Mouse (Mus musculus) neural tube, embryonic 13.5 days (tissue): Measurements from ENCODE around the gene Faf2. TPM values are rescaled to one million over a fixed set of nuclear protein-coding genes. Genes with fewer than 3 reads are reported as not detected.
A peak's percentile ranks its signal among the peaks of the same experiment; 100 is the strongest.

ENCODE experiments used
- ATAC-seq: fragments of 200-750 bp; cut with Nextera tagmentation; 2 replicates; pipeline ENCODE4 v1.8.0; 2017; ENCODE audit warnings: low read depth, mild to moderate bottlenecking, moderate TSS enrichment, moderate library complexity
- H3K27ac ChIP-seq: fragments of 300-500 bp; sonication (generic); replicated peaks from 2 replicates; pipeline ENCODE4 v1.5.1; 2015; ENCODE audit warnings: moderate library complexity, mild to moderate bottlenecking, inconsistent platforms
- H3K27me3 ChIP-seq: fragments of 300-500 bp; sonication (generic); 2 replicates; pipeline ENCODE4 v1.6.1; 2015; ENCODE audit warnings: mild to moderate bottlenecking, inconsistent platforms
- H3K36me3 ChIP-seq: fragments of 300-500 bp; sonication (generic); 2 replicates; pipeline ENCODE4 v1.6.1; 2015; ENCODE audit warnings: mild to moderate bottlenecking, inconsistent platforms
- H3K4me1 ChIP-seq: fragments of 300-500 bp; sonication (generic); replicated peaks from 2 replicates; pipeline ENCODE4 v1.6.1; 2015; ENCODE audit warnings: inconsistent platforms
- H3K4me2 ChIP-seq: fragments of 300-500 bp; sonication (generic); 2 replicates; pipeline ENCODE4 v1.6.1; 2015; ENCODE audit warnings: inconsistent platforms, mild to moderate bottlenecking, moderate library complexity
- H3K4me3 ChIP-seq: fragments of 300-500 bp; sonication (generic); 2 replicates; pipeline ENCODE4 v1.5.1; 2015; ENCODE audit warnings: mild to moderate bottlenecking, inconsistent platforms
- H3K9ac ChIP-seq: fragments of 300-500 bp; sonication (generic); 2 replicates; pipeline ENCODE4 v1.6.1; 2015; ENCODE audit warnings: moderate library complexity, mild to moderate bottlenecking, inconsistent platforms
- H3K9me3 ChIP-seq: fragments of 300-500 bp; sonication (generic); 2 replicates; pipeline ENCODE4 v1.6.1; 2016; ENCODE audit warnings: inconsistent platforms
- WGBS: fragments of 180-500 bp; shearing (Covaris S2); methylation state at CpG from one replicate; pipeline ENCODE4 v1.1.7; 2015; 5-methylcytosine and 5-hydroxymethylcytosine counted together
- polyA plus RNA-seq: library from polyadenylated mRNA; unstranded; fragments of >200 nt; fragmentation: Nextera tagmentation; extraction: Ambion mirVana; gene quantifications from 2 replicates; pipeline ENCODE4 v1.2.1, GENCODE M21; 2015

The Faf2 gene
- polyA plus RNA-seq, 1 experiment from 2014 or later, result 64.5 TPM

- Histone ChIP-seq H3K9ac (peak within 1 kb of the TSS; percentile 86), H3K4me1 (peaks cover 41% of the 10 kb centered on the region), H3K36me3 (peaks cover 45% of the 10 kb centered on the region), H3K27me3 (no peaks in the 10 kb centered on the region), H3K4me2 (peak within 1 kb of the TSS; percentile 75), H3K4me3 (peak within 1 kb of the TSS; percentile 90), H3K9me3 (no peaks in the 10 kb centered on the region), H3K27ac (peak within 1 kb of the TSS; percentile 90)
- peak; percentile 97 for ATAC-seq
- under 1% methylated on average over 51 of the region's 51 CpGs for WGBS
These were observed 31.3 kb upstream of the Faf2 start, which contains the start of the genes Nop16 and Higd2a for GRCm38 (mm10) chr13:54589996-54590951. Gene Nop16 (minus strand): TSS chr13:54590090. Gene Higd2a (plus strand): TSS chr13:54590207.

GRCm38 (mm10) chr13:54591776-54592356, 29.7 kb upstream of the Faf2 start:
- Histone ChIP-seq H3K4me3 (peak overlapping the region; percentile 90; the same call in 1 of the 2 replicates), H3K9ac (no peak overlapping the region), H3K27me3 (no peaks in the 10 kb centered on the region), H3K36me3 (peaks cover 47% of the 10 kb centered on the region), H3K9me3 (no peaks in the 10 kb centered on the region), H3K4me1 (peaks cover 45% of the 10 kb centered on the region), H3K4me2 (peak overlapping the region; percentile 75), H3K27ac (no peak overlapping the region)
- WGBS, result 89% methylated on average over 8 of the region's 8 CpGs
- ATAC-seq, result no peak

GRCm38 (mm10) chr13:54593617-54594016, 28.0 kb upstream of the Faf2 start:
- Histone ChIP-seq H3K27ac (no peak overlapping the region), H3K9ac (no peak overlapping the region), H3K9me3 (no peaks in the 10 kb centered on the region), H3K4me3 (no peak overlapping the region), H3K4me2 (no peak overlapping the region), H3K27me3 (no peaks in the 10 kb centered on the region), H3K4me1 (peaks cover 43% of the 10 kb centered on the region), H3K36me3 (peaks cover 60% of the 10 kb centered on the region)
- whole genome bisulfite sequencing, result 93% methylated on average over 11 of the region's 11 CpGs
- ATAC-seq, result no peak

- Histone ChIP-seq H3K27me3 (no peaks in the 10 kb centered on the region), H3K27ac (no peak overlapping the region), H3K4me1 (peaks cover 27% of the 10 kb centered on the region), H3K9me3 (no peaks in the 10 kb centered on the region), H3K4me3 (no peak overlapping the region), H3K9ac (no peak overlapping the region), H3K4me2 (no peak overlapping the region), H3K36me3 (peaks cover 77% of the 10 kb centered on the region)
- WGBS, result 84% methylated on average over 8 of the region's 8 CpGs
- ATAC-seq, result no peak
These were observed 25.4 kb upstream of the Faf2 start for GRCm38 (mm10) chr13:54596107-54596690.

- Histone ChIP-seq H3K27ac (no peak overlapping the region), H3K27me3 (no peaks in the 10 kb centered on the region), H3K9me3 (no peaks in the 10 kb centered on the region), H3K36me3 (peaks cover 79% of the 10 kb centered on the region), H3K4me2 (no peak overlapping the region), H3K4me1 (peaks cover 21% of the 10 kb centered on the region), H3K4me3 (no peak overlapping the region), H3K9ac (no peak overlapping the region)
- no peak for ATAC-seq
- 73% methylated on average over 5 of the region's 5 CpGs for WGBS
These were observed 24.7 kb upstream of the Faf2 start for GRCm38 (mm10) chr13:54596870-54597269.

DNA sequence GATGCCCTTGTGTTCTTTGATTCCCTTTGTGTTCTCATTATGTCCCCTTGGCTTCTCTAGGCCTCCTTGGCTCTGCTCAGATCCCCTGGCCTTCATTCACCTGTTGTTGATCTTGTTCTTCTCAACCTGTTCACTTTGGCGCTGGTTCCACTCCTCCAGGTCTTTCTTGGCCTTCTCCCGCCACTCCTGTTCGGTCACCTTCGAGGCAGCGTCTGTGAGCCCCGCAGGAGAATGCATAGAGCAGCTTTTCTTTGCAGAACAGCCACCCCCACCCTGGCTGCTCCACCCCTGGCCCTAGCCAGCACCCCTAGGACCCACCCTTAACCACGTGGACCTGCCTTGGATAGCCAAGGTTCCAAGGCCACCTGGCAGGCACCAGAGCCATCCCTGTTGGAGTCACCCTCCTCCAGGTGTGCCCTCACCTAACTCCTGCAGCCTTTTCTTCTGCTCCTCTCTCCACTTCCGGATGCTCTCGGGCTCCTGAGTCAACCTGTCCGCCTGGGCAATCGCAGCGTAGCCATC, 22.9 kb upstream of the Faf2 start:
- no peak overlapping the region for H3K27ac ChIP-seq
- ATAC-seq, result no peak
- H3K4me2 ChIP-seq, result no peak overlapping the region
- no peaks in the 10 kb centered on the region for H3K27me3 ChIP-seq
- whole genome bisulfite sequencing, result 90% methylated on average over 12 of the region's 12 CpGs
- H3K4me1 ChIP-seq, result peaks cover 12% of the 10 kb centered on the region; the same call in 1 of the 2 replicates
- peaks cover 68% of the 10 kb centered on the region for H3K36me3 ChIP-seq
- H3K4me3 ChIP-seq, result no peak overlapping the region
- no peak overlapping the region for H3K9ac ChIP-seq
- H3K9me3 ChIP-seq, result no peaks in the 10 kb centered on the region

DNA sequence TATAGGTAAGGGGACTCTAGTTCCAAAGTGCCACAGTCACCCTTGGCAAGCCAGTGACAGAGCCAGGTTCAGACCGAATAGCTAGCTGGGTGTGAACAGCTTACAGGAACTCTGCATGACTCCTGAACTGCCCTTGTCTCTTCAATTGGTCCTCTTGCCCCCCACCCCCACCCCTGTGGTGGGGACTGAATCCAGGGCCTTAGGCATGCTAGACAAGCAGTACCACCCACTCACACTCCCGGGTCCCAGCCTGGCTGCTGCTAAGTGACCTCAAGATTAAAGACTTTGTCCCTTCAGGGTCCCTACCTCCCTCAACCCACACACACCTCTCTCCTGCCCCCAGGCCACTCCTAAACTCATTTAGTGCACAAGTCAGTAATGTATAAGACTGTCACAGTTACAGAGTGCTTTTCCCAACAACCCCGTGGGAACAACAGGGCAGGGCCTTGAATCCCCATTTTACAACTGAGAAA, 18.9 kb upstream of the Faf2 start:
- Histone ChIP-seq H3K4me1 (0 out of 2 replicates have a peak, but pooled peaks cover 6% of the 10 kb centered on the region), H3K4me2 (no peak overlapping the region), H3K27ac (no peak overlapping the region), H3K9me3 (no peaks in the 10 kb centered on the region), H3K36me3 (peaks cover 49% of the 10 kb centered on the region), H3K9ac (no peak overlapping the region), H3K4me3 (no peak overlapping the region), H3K27me3 (no peaks in the 10 kb centered on the region)
- 23% methylated on average over 3 of the region's 3 CpGs for WGBS
- no peak for ATAC-seq

DNA sequence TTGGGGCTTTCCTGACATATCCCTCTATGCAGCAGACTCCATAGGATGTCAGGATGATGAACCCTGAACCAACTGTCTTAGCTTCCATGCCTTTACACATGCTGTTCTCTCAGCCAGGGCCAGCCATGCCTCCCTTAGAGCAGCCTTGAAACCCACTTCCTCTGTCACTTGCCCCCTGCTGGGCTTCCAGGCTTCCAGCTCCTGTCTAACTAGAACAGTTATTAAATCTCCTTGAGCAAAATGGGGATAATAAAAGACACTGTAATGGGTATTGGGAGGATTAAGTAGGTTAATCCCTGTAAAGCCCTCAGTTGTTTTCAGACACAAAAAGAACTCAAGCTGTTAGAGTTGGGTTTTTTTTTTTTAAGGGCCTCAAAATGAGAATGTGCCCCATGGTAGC, 18.1 kb upstream of the Faf2 start:
- Histone ChIP-seq H3K4me3 (no peak overlapping the region), H3K36me3 (peaks cover 40% of the 10 kb centered on the region), H3K9me3 (no peaks in the 10 kb centered on the region), H3K27ac (no peak overlapping the region), H3K9ac (no peak overlapping the region), H3K4me1 (peaks cover 11% of the 10 kb centered on the region), H3K4me2 (no peak overlapping the region), H3K27me3 (no peaks in the 10 kb centered on the region)
- ATAC-seq, result no peak

- ATAC-seq, result no peak
- Histone ChIP-seq H3K9ac (0 out of 2 replicates have a peak overlapping the region, but pooled peaks have one; percentile 13), H3K4me2 (no peak overlapping the region), H3K27me3 (no peaks in the 10 kb centered on the region), H3K9me3 (no peaks in the 10 kb centered on the region), H3K27ac (no peak overlapping the region), H3K4me1 (peaks cover 19% of the 10 kb centered on the region), H3K4me3 (no peak overlapping the region), H3K36me3 (peaks cover 33% of the 10 kb centered on the region)
- WGBS, result 66% methylated on average over 4 of the region's 4 CpGs
These were observed 17.4 kb upstream of the Faf2 start for GRCm38 (mm10) chr13:54604221-54604620.

DNA sequence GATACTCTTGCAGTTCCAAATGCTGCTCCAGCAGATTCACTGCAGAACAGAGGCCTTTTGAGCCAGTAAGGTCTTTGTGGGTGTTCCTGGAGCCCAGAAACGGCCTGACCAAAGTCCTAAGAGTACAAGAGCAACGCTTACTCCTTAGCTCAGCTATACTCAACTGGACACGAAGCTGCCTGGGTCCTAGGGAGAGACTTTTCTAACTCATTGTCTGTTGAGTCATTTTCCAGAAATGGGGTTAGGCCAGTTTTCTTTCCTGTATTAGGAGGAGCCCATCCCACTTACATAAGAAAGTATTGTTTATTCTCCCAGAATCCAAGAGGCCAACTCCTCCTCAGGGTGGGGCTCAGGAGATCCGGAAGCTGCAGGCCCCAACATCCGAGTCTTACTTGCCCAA, 16.2 kb upstream of the Faf2 start:
- no peak overlapping the region for H3K9ac ChIP-seq
- no peak overlapping the region for H3K27ac ChIP-seq
- H3K27me3 ChIP-seq, result no peaks in the 10 kb centered on the region
- peaks cover 23% of the 10 kb centered on the region for H3K36me3 ChIP-seq
- H3K4me2 ChIP-seq, result no peak overlapping the region
- no peaks in the 10 kb centered on the region for H3K9me3 ChIP-seq
- no peak overlapping the region for H3K4me3 ChIP-seq
- no peak for ATAC-seq
- peaks cover 31% of the 10 kb centered on the region for H3K4me1 ChIP-seq
- 84% methylated on average over 5 of the region's 5 CpGs for WGBS

- H3K4me3 ChIP-seq, result no peak overlapping the region
- no peaks in the 10 kb centered on the region for H3K9me3 ChIP-seq
- no peak overlapping the region for H3K9ac ChIP-seq
- no peak overlapping the region for H3K4me2 ChIP-seq
- no peaks in the 10 kb centered on the region for H3K27me3 ChIP-seq
- no peak for ATAC-seq
- peaks cover 20% of the 10 kb centered on the region for H3K36me3 ChIP-seq
- 71% methylated on average over 5 of the region's 5 CpGs for WGBS
- H3K4me1 ChIP-seq, result peaks cover 43% of the 10 kb centered on the region
- H3K27ac ChIP-seq, result no peak overlapping the region
These were observed 14.4 kb upstream of the Faf2 start for GRCm38 (mm10) chr13:54607204-54607603.

GRCm38 (mm10) chr13:54608002-54608401, 13.6 kb upstream of the Faf2 start:
- no peak overlapping the region for H3K4me3 ChIP-seq
- peak overlapping the region; percentile 62; the same call in 1 of the 2 replicates for H3K9ac ChIP-seq
- no peak overlapping the region for H3K27ac ChIP-seq
- 75% methylated on average over 3 of the region's 3 CpGs for WGBS
- no peaks in the 10 kb centered on the region for H3K27me3 ChIP-seq
- H3K36me3 ChIP-seq, result peaks cover 20% of the 10 kb centered on the region
- peaks cover 43% of the 10 kb centered on the region for H3K4me1 ChIP-seq
- peak overlapping the region; percentile 67; the same call in 1 of the 2 replicates for H3K4me2 ChIP-seq
- no peak for ATAC-seq
- H3K9me3 ChIP-seq, result no peaks in the 10 kb centered on the region
